Mouse (Mus musculus): ENCODE data around the gene Cxcl14. TPM values are rescaled to one million over a fixed set of nuclear protein-coding genes. Genes with fewer than 3 reads are reported as not detected.

Gene Cxcl14
- total and polyA plus RNA-seq, 3 experiments = not detected

- no peaks in the 10 kb centered on the region for H3K27me3 ChIP-seq (ENCODE audit: control insufficient read depth in 1 of 2, insufficient read depth in 2 of 2, low read length in 2 of 2)
- no peaks in the 10 kb centered on the region for H3K4me1 ChIP-seq (ENCODE audit: control insufficient read depth in 1 of 2, insufficient read depth in 2 of 2, low read length in 2 of 2)
- no peak overlapping the region for H3K27ac ChIP-seq (ENCODE audit: control insufficient read depth, low read depth, low read length)
- no peak for DNase-seq (ENCODE audit: low read depth, low spot score)
- H3K9ac ChIP-seq (ENCODE audit: control insufficient read depth, low read depth, low read length, poor library complexity, severe bottlenecking) = no peak overlapping the region
- no peaks in the 10 kb centered on the region for H3K9me3 ChIP-seq (replicated peaks; ENCODE audit: insufficient read depth, low read length)
- no peaks in the 10 kb centered on the region for H3K79me2 ChIP-seq (ENCODE audit: control insufficient read depth, insufficient read depth, low read length, poor library complexity)
- H3K36me3 ChIP-seq (ENCODE audit: control insufficient read depth in 1 of 2, insufficient read depth in 2 of 2, low read length in 2 of 2) = no peaks in the 10 kb centered on the region
- TF ChIP-seq ETS1 (IDR thresholded peaks at IDR 0.05; ENCODE audit: low read depth, low read length) = no peak
- H3K4me3 ChIP-seq (ENCODE audit: control insufficient read depth in 1 of 2, insufficient read depth in 1 of 2, low read depth in 2 of 2, low read length in 2 of 2) = no peak overlapping the region
These were observed 44.2 kb upstream of the Cxcl14 start for GRCm38 (mm10) chr13:56340513-56340912.

GRCm38 (mm10) chr13:56339816-56340215, 43.5 kb upstream of the Cxcl14 start:
- no peak for DNase-seq (ENCODE audit: low read depth, low spot score)
- Histone ChIP-seq H3K36me3 (ENCODE audit: control insufficient read depth in 1 of 2, insufficient read depth in 2 of 2, low read length in 2 of 2) (no peaks in the 10 kb centered on the region), H3K79me2 (ENCODE audit: control insufficient read depth, insufficient read depth, low read length, poor library complexity) (no peaks in the 10 kb centered on the region), H3K4me3 (ENCODE audit: control insufficient read depth in 1 of 2, insufficient read depth in 1 of 2, low read depth in 2 of 2, low read length in 2 of 2) (no peak overlapping the region), H3K27ac (ENCODE audit: control insufficient read depth, low read depth, low read length) (no peak overlapping the region), H3K9ac (ENCODE audit: control insufficient read depth, low read depth, low read length, poor library complexity, severe bottlenecking) (no peak overlapping the region), H3K27me3 (ENCODE audit: control insufficient read depth in 1 of 2, insufficient read depth in 2 of 2, low read length in 2 of 2) (no peaks in the 10 kb centered on the region), H3K9me3 (replicated peaks; ENCODE audit: insufficient read depth, low read length) (no peaks in the 10 kb centered on the region), H3K4me1 (ENCODE audit: control insufficient read depth in 1 of 2, insufficient read depth in 2 of 2, low read length in 2 of 2) (no peaks in the 10 kb centered on the region)
- TF ChIP-seq USF1 (IDR thresholded peaks at IDR 0.05; ENCODE audit: low read depth, low read length) = no peak
- TF ChIP-seq GABPA (IDR thresholded peaks at IDR 0.05; ENCODE audit: low read depth, low read length) = no peak
- no peak for TF ChIP-seq MAZ (IDR thresholded peaks at IDR 0.05; ENCODE audit: low read depth, low read length)
- TF ChIP-seq POLR2AphosphoS2 (IDR thresholded peaks at IDR 0.05; ENCODE audit: low read length) = no peak
- TF ChIP-seq POLR2A (IDR thresholded peaks at IDR 0.05; ENCODE audit: control insufficient read depth in 1 of 2, insufficient read depth in 1 of 2, low read depth in 1 of 2, low read length in 2 of 2, poor library complexity in 1 of 2) = no peak
- no peak for TF ChIP-seq KAT2A (conservative IDR thresholded peaks at IDR 0.05; ENCODE audit: low read depth, low read length)
- TF ChIP-seq POLR2AphosphoS5 (IDR thresholded peaks at IDR 0.05; ENCODE audit: borderline replicate concordance, low read depth, low read length) = no peak
- no peak for TF ChIP-seq SIN3A (IDR thresholded peaks at IDR 0.05; ENCODE audit: low read length)
- TF ChIP-seq EP300 (IDR thresholded peaks at IDR 0.05; ENCODE audit: low read depth in 1 of 2, low read length in 2 of 2) = no peak
- TF ChIP-seq ZMIZ1 (IDR thresholded peaks at IDR 0.05; ENCODE audit: low read depth, low read length) = no peak
- TF ChIP-seq MAFK (IDR thresholded peaks at IDR 0.05; ENCODE audit: borderline replicate concordance, low read depth, low read length) = no peak
- TF ChIP-seq MAX (IDR thresholded peaks at IDR 0.05; ENCODE audit: low read length) = no peak
- no peak for TF ChIP-seq CHD2 (IDR thresholded peaks at IDR 0.05; ENCODE audit: low read length)
- no peak for TF ChIP-seq GATA1 (IDR thresholded peaks at IDR 0.05; ENCODE audit: low read depth, low read length)
- TF ChIP-seq HCFC1 (IDR thresholded peaks at IDR 0.05; ENCODE audit: low read depth, low read length) = no peak
- TF ChIP-seq ETS1 (IDR thresholded peaks at IDR 0.05; ENCODE audit: low read depth, low read length) = no peak
- no peak for TF ChIP-seq ELF1 (IDR thresholded peaks at IDR 0.05; ENCODE audit: low read depth, low read length)
